Mouse (Mus musculus): ENCODE results near the gene Paox.
A peak's percentile ranks its signal among the peaks of the same experiment; 100 is the strongest.

The Paox gene

GRCm38 (mm10) chr7:140115583-140116328 is at the start of gene Paox:
Gene Paox (plus strand): TSS chr7:140115799.
- DNase-seq, result peak in 1 of 2 experiments; percentile 9

DNA sequence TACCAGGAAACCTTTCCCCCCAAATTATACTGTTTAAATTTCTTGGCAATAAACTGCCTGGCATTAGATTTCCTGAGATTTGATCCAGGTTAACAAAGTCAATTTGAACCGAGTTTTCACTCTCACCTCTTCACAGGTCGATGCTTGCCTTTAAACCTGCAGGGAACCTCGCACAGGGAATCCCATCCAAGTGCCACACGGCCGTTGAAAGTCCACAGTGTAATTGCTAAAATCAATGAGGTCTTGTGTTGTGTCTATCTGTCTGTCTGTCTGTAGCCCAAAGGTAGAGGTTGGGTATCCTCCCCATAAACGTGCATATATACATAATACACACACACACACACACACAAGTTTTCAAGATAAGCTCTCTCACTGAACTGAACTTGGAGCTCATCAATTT is 48.2 kb upstream of the Paox start:
- DNase-seq, result no peak

- DNase-seq, result no peak
Measured at GRCm38 (mm10) chr7:140070042-140070711, 45.4 kb upstream of the Paox start.

DNA sequence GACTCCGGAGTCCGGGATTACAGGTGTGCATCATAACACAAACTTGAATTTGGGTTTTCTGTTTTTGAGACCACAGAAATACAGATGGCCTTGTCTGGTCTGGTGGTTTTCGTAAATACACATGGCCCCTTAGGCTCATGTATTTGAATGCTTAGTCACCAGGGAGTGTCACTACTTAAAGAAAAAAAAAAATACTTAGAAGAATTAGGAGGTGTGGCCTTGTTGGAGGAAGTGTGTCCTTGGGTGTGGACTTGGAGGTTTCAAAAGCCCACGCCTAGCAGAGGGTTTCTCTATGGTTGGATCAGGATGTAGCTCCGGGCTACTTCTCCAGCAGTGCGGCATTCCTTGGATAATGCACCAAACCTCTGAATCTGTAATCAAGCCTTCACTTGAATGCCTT is 37.9 kb upstream of the Paox start:
- no peak for DNase-seq

- DNase-seq, result peak; percentile 71 to 73
Measured at GRCm38 (mm10) chr7:140078711-140079110, 36.9 kb upstream of the Paox start.

- peak; percentile 59 to 63 for DNase-seq
Measured at GRCm38 (mm10) chr7:140080503-140081156, 35.0 kb upstream of the Paox start.

- DNase-seq, result no peak
Measured at GRCm38 (mm10) chr7:140081408-140082241, 34.0 kb upstream of the Paox start.

- DNase-seq, result peak; percentile 14 to 36
Measured at GRCm38 (mm10) chr7:140082242-140082678, 33.3 kb upstream of the Paox start, which contains the start of gene Caly. Gene Caly (minus strand): TSS chr7:140082548.

DNA sequence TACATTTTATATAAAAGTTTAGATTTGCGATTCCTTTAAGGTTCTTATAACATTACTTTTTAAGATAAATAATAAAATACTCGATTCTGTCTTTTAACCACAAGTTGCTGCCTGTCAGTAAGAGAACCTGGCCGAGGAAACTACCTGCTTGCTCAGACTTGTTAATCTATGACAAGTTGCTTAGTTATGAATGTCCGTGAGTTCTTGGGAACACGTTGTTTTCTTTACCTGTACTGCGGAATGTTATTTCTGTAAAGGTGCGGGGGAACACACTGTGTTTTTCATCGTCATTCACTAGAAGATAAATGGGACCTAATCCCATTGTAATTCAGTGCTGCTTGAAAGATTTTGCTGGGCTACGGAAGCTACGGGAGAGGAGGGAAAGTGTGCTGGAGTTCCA is 25.0 kb upstream of the Paox start:
- no peak for DNase-seq

DNA sequence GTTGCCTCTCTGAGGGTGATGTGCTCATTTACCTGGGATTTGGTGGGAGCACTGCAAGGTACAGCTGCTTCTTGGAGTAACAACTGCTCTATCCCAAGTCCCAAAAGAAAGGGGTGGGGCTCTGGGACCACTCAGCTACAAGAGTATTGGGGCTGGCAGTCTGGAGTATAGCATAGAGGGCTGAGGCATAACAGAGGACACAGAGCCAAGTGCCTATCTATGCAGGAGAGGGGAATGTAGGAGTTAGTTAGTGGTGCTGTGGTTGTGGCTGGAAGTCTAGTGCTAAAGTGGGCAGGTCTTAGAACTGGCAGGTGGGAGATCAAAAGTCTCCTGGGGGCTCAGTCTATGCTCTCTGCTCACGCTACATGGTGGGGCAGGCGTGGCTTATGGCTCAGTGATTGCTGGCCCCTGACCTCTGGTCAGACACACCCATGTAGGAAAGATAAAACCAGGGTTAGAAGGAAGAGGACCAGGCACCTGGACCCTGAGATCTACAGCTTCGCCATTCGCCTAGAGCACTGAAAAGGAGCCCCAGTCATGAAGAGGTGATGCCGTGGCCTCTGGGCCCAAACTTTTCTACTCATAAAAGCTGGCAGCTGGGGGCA is 22.6 kb upstream of the Paox start, which contains the start of gene Prap1:
Gene Prap1, plus strand, starts transcription at position 472 of the 605 bp plus-strand sequence.
- no peak for DNase-seq

DNA sequence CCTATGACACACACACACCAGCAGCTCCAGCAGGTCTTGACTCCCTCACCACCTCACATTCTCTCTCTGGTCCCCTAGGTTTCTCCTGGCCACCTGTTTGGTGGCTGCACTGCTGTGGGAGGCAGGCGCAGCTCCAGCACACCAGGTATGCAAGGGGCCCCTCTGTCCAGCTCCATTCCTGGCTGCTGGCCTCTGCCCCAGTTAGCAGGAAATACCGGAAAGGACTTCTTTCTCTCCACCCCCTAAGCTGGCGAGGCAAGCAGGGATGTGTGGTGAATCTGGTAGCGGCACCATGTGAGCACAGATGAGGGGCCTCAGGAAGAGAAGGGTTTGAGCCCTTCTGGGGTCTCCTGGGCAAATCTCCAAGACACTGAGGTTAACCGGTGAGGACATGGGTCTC is 20.6 kb upstream of the Paox start:
- no peak for DNase-seq

DNA sequence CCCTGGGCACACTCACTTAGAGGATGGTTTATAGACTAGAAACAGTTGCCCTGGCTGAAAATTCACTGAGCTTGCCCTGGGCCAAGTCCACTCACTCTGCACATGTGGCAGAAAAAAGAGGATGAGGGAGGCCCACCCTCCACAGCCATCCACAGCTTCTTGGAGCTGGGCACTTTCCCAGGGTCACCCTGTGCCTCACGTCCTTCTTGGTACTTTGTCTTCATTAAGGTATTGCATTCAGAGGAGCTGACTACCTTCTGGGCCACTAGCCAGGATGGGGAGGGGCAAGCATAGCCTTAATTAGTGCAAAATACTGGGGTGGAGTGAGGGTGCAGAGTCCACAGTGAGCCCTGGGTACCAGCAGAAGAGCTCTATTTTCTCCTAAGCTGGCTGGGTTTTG is 20.0 kb upstream of the Paox start:
- DNase-seq, result no peak

GRCm38 (mm10) chr7:140096055-140096454 is 19.5 kb upstream of the Paox start:
- no peak for DNase-seq

GRCm38 (mm10) chr7:140098466-140098865 is 17.1 kb upstream of the Paox start:
- DNase-seq, result no peak

DNA sequence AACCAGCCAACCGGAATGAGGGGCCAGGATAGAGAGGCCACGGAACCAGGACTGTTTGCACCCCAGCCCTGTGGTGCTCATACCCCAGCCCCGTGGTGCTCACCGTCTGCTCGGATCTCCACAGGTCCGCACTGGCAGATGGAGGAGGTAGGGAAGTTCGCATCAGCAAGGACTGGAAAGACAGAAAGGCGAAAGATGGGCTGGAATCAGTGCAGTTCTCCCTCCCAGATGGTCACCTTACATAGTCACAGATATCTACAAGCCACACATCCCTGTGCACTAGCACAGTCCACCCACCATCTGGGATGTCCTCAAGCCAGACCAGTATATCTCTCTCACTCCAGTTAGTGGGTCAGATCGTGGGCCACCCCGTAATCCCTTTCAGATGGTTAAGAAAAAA is 14.1 kb upstream of the Paox start:
- no peak for DNase-seq

DNA sequence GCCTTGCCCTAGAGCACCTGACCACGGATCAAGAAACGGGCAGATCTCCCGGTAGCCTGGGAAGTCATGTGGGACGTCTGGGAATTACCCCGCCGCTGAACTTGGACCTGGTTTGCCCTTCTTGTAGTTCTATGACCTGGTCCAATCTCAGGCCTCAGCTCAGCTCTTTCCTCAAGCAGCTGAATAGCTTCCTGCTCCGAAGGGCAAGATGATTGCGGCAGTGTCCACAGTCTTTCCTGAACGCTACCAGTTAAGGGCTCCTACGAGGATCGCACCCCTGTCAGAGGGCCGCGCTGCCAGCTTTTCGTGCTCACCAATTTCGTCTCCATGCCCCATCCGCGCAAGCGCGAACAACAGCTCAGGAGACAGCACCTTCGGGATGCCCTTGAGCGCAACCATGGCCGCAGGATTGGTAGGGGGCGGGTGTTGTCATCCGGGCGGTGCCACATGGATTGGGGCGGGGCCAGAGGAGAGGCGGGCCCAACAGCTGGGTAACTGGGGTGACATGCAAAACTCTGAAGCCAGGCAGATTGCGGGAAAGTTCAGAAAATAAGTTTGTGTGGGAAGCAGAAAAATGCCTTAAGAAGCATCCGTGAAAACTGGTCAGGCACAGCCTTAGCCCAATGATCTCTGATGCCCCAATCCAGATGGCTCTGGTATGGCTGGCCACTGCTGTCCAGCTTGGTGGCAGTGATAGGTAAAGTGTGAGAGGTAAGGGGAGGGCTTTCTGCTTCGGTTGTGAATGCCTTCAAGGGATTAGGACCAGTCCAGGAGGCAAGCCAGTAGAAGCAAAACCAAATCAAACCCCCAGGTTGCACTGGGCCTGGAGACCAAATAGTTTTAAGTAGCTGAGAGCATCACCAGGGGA is 13.4 kb upstream of the Paox start, which contains the start of gene Fuom:
Gene Fuom, minus strand, starts transcription at position 449 of the 868 bp plus-strand sequence.
- DNase-seq, result peak; percentile 84 to 85

DNA sequence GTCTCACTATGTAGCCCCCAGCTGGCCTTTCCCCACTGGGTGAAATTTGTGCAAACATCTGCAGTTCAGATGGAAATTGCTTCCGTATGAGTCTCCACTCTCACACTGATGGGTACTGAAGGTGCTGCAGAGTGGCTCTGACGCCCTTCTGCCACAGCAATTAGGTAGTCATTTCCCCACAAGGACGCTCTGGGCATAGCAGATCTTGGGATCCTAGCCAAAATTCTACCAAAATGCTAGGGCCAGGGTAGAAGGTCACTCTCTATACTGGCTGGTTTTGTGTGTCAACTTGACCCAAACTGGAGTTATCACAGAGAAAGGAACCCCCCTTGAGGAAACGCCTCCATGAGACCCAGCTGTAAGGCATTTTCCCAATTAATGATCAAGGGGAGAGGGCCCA is 11.6 kb upstream of the Paox start:
- DNase-seq, result no peak

GRCm38 (mm10) chr7:140111943-140112342 is 3.7 kb upstream of the Paox start:
- DNase-seq, result no peak

- DNase-seq, result peak; percentile 90 to 92
Measured at GRCm38 (mm10) chr7:140116329-140117054, 893 bp downstream of the Paox start, which contains the start of gene Echs1. Gene Echs1 (minus strand): TSS chr7:140116476.

DNA sequence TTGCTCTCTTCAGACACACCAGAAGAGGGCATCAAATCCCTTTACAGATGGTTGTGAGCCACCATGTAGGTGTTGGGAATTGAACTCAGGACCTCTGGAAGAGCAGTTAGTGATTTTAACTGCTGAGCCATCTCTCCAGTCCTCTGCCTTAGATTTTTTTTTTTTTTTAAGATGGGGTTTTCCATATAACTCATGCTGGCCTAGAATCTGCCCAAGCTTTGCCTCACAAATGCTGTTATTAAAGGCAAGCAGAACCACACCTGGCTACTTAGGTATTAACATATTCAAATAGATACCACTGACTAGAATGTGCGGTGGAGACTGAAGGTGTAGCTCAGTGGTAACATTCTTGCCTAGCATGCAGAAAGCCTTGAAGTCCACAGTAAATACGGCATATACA is 4.9 kb downstream of the Paox start:
- no peak for DNase-seq
